Mouse (Mus musculus) retina, adult 2 months (tissue): Measurements from ENCODE around the gene Pdzk1ip1.

Experiments used
- DNase-seq: peaks from one replicate; pipeline ENCODE4 v3.0.0-alpha.2; 2012; ENCODE audit warnings: low read depth, low spot score

The Pdzk1ip1 gene

DNA sequence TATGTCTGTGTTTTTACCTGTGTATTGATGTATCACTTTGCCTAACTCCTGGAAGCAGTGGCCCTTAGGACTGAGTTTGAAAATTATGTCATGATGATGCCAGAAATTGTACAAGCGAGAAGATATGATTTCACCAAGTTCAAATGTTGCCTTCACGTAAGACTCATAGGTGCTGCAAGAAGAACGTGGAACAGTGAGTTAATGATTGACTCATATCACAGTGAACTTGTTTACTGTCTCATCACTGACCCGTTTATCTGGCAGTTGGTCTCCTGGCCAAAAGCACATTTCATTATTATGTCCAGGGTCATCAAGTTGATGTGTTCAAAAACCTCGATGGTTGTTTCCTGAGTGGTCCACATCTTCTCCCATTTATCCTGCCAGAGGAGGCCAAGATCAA is 33.1 kb downstream of the Pdzk1ip1 start:
- no peak for DNase-seq

DNA sequence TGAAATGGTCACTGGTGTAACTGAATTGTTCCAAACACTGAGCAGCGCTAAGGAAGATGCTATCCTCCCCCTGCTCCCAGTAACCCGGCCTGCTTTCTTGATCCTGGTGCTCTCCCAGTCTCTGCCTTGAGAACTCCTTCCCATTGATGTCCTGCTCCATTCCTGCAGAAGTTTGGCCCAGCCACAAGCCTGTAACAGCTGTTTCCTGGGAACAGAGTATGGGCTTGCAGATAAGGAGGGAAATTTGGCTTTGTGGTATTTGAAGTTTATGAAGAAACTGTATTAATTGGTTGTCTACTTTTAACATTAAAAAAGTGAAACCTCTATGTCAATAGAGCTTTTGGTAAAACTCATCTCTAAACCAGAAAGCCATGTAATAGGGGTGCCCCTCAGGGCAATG is 35.0 kb downstream of the Pdzk1ip1 start:
- no peak for DNase-seq

DNA sequence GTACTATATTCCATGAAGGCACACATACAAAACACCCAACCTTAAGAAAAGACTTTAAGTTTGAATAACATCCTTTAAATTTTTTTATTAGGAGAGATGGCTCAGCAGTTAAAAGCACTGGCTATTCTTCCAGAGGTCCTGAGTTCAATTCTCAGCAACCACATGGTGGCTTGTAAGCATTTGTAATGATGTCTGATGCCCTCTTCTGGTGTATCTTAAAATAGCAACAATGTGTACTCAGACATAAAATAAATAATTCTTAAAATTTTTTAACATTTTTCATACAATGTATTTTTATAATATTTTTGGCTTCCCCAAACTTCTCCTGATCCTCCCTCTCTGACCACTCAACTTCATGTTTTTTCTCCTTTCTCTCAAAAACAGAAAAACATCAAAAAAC is 36.2 kb downstream of the Pdzk1ip1 start:
- DNase-seq: no peak

DNA sequence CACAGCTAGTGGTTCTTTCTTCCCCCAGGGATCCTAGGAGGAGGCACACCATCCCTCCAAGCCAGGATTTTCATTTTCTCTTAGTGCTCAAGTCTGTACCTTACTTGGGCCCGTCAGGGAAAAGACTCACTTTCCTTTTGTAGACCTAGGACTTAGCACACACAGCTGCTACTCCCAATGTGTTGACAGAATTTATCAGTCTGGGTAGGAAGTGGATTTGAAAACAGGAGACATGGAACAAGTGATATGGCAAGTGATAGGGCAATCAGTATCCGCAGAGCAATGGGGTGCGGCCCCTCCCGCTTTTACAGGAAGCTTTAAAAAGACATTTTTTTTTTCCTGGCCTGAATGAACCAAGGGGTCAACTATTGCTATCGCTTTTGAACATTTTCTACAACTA is 44.6 kb downstream of the Pdzk1ip1 start:
- DNase-seq: no peak

DNA sequence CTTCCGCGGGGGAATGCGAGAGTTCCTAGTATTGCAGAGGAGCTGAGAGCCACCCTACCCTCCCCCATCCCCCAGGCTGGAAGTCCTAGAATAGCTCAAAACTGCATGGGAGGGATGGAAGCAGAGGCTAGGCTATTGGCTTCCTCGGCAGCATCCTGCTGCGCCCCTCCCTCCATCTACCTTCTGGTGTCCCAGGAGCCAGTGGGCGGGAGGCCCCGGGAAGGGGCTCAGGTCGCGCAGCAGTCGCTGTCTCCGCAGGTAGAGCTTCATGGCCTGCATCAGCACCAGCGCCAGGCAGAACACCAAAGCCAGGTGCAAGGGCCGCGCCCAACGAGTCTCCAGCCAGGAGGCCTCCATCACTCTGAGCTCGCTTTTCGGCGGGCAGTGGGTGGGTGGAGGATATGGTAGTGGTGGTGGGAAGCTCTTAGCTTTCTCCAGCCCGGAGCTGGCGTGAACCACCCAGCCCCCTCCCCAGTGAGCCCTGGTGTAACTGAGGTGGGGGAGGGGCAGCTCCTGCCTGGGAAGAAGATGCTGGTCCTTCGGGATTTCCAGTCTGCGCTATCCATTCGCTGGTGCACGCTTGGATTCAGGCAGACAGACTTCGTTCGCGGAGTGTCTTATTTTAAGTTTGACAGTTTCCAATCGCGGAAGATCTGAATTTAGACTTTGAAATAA is 45.2 kb downstream of the Pdzk1ip1 start, which contains the start of gene Cyp4x1:
Cyp4x1 (minus strand) TSS at position 661 of the 675 bp plus-strand sequence.
- no peak for DNase-seq

DNA sequence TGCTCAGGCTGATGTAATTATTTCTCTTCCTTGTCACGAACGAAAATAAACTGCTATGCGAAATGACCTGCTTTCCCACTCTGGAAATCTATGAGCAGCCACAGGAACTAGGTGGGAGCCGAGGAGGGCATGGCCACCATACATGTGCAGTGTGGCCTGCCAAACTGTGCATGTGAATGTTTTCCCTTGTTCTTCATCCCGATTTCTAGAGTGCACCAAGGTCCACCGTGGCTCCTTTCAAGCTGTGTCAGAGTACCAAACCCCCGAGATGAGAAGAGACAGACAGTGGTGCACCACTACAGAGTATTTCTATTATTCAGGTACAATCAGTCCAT is 45.8 kb downstream of the Pdzk1ip1 start:
- DNase-seq: no peak
